Mouse (Mus musculus): Measurements from ENCODE around the gene She. TPM values are rescaled to one million over a fixed set of nuclear protein-coding genes. Genes with fewer than 3 reads are reported as not detected.
A peak's percentile ranks its signal among the peaks of the same experiment; 100 is the strongest.

Gene She
- polyA plus RNA-seq, 1 experiment from 2014 or later, result 2.3 TPM

DNA sequence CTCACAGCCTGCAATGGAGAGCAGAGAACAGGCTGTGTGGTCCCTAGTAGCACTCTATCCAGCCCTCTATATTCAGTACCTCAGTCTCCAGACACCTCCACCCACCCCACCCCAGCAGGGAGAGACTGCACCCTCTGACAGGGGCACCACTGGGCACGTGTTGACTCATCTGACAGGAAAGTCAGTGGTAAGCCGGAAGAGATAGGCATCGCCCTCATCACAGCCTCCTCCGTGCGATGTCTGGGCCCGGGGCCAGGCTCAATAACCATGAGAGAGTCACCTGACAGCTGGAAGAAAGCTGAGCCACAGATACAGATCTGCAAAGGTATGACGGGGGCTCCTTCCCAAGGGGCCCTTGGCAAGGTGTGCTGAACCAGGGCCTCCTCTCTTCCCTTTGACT, 41.0 kb downstream of the She start:
- 44% methylated on average over 7 of the region's 7 CpGs for WGBS

DNA sequence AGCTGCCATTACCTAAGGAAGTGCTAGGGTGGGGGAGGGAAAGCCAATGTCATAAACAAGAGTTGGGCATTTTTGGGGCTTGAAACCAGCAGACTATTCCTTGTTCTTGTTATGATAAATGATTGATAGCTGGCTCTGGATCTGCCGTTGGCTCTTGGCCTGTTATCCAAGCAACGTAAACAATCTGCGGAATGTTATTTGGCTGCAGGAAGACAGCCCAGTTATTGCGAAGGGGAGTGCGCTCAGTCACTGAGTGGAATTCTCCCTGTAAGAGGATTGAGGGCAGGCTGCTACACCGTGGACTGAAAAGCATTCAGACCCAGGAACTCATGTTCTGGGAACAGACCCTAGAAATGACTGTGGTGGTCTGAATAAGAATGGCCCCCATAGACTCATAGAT, 41.5 kb downstream of the She start:
- Histone ChIP-seq H3K4me1 (ENCODE audit: control insufficient read depth, insufficient read depth, low read length) (peaks cover 18% of the 10 kb centered on the region), H3K36me3 (ENCODE audit: control insufficient read depth, insufficient read depth, low read length) (peaks cover 3% of the 10 kb centered on the region; the same call in 1 of the 2 replicates), H3K9ac (ENCODE audit: low read depth, low read length) (no peak overlapping the region), H3K4me2 (ENCODE audit: low read depth, low read length) (no peak overlapping the region), H3K27me3 (replicated peaks; ENCODE audit: control insufficient read depth, insufficient read depth, low read length) (no peaks in the 10 kb centered on the region), H3K4me3 (ENCODE audit: low read length) (no peak overlapping the region), H3K27ac (ENCODE audit: low read length) (peak overlapping the region; percentile 53; the same call in 1 of the 2 replicates), H3K9me3 (ENCODE audit: control insufficient read depth, low read length) (no peaks in the 10 kb centered on the region)
- WGBS, result 32% methylated on average over 6 of the region's 6 CpGs
- peak; percentile 49 for ATAC-seq

More for the DNA sequence above, 41.0 kb downstream of the She start:
- Histone ChIP-seq H3K36me3 (ENCODE audit: control insufficient read depth, insufficient read depth, low read length) (peaks cover 3% of the 10 kb centered on the region; the same call in 1 of the 2 replicates), H3K9me3 (ENCODE audit: control insufficient read depth, low read length) (no peaks in the 10 kb centered on the region), H3K27ac (ENCODE audit: low read length) (peak overlapping the region; percentile 53), H3K9ac (ENCODE audit: low read depth, low read length) (no peak overlapping the region), H3K4me2 (ENCODE audit: low read depth, low read length) (no peak overlapping the region), H3K4me3 (ENCODE audit: low read length) (no peak overlapping the region), H3K27me3 (replicated peaks; ENCODE audit: control insufficient read depth, insufficient read depth, low read length) (no peaks in the 10 kb centered on the region), H3K4me1 (ENCODE audit: control insufficient read depth, insufficient read depth, low read length) (peaks cover 18% of the 10 kb centered on the region)
- peak; percentile 45 for ATAC-seq

DNA sequence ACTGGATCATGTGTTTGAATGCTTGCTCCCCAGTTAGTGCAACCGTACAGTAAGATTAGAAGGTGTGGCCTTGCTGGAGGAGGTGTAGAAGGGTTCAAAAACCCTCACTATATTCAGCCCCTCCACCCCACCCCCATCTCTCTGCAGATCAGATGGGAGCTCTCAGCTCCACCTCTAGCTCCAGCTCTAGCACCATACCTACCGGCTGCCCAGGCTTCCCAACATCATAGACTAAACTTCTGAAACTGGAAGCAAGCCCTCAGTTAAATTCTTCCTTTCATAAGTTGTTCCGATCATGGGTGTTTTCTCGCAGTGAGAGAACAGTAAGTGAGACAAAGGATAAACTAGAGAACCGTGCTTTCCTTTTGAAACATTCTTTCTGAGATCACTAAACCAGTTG, 42.9 kb downstream of the She start:
- 89% methylated on average over 5 of the region's 5 CpGs for WGBS
- H3K4me1 ChIP-seq (ENCODE audit: control insufficient read depth, insufficient read depth, low read length), result peaks cover 13% of the 10 kb centered on the region
- no peak overlapping the region for H3K4me3 ChIP-seq (ENCODE audit: low read length)
- H3K36me3 ChIP-seq (ENCODE audit: control insufficient read depth, insufficient read depth, low read length), result peaks cover 3% of the 10 kb centered on the region; the same call in 1 of the 2 replicates
- H3K4me2 ChIP-seq (ENCODE audit: low read depth, low read length), result no peak overlapping the region
- no peak for ATAC-seq
- H3K9me3 ChIP-seq (ENCODE audit: control insufficient read depth, low read length), result no peaks in the 10 kb centered on the region
- H3K27ac ChIP-seq (ENCODE audit: low read length), result peak overlapping the region; percentile 71
- H3K27me3 ChIP-seq (replicated peaks; ENCODE audit: control insufficient read depth, insufficient read depth, low read length), result no peaks in the 10 kb centered on the region
- H3K9ac ChIP-seq (ENCODE audit: low read depth, low read length), result no peak overlapping the region

- peak overlapping the region; percentile 71 for H3K27ac ChIP-seq (ENCODE audit: low read length)
- H3K9ac ChIP-seq (ENCODE audit: low read depth, low read length), result no peak overlapping the region
- H3K9me3 ChIP-seq (ENCODE audit: control insufficient read depth, low read length), result no peaks in the 10 kb centered on the region
- H3K27me3 ChIP-seq (replicated peaks; ENCODE audit: control insufficient read depth, insufficient read depth, low read length), result no peaks in the 10 kb centered on the region
- H3K4me1 ChIP-seq (ENCODE audit: control insufficient read depth, insufficient read depth, low read length), result peaks cover 12% of the 10 kb centered on the region
- H3K4me3 ChIP-seq (ENCODE audit: low read length), result no peak overlapping the region
- WGBS, result 54% methylated on average over 9 of the region's 9 CpGs
- no peak overlapping the region for H3K4me2 ChIP-seq (ENCODE audit: low read depth, low read length)
- H3K36me3 ChIP-seq (ENCODE audit: control insufficient read depth, insufficient read depth, low read length), result peaks cover 3% of the 10 kb centered on the region; the same call in 1 of the 2 replicates
- ATAC-seq, result no peak
These were observed 43.9 kb downstream of the She start for GRCm38 (mm10) chr3:89875021-89875420.

DNA sequence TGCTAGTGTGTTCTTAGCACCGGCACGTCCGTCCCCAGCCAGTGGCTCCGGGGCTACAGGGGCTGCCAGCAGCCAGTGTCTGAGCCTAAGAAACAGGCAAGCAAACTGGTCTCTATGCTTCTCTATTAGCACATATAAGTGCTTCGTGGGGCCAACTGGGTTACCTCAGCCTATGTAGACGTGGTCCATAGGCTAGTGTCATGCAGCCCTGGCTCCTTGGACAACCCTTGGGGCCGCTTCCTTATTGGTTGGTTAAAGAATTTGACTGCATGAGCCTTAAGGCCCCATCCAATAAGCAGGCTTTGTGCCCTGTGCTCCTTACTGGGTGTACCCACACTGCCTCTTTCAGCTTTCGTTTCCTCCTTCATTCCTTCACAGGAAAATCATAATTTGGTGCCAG, 44.6 kb downstream of the She start:
- no peaks in the 10 kb centered on the region for H3K9me3 ChIP-seq (ENCODE audit: control insufficient read depth, low read length)
- H3K36me3 ChIP-seq (ENCODE audit: control insufficient read depth, insufficient read depth, low read length), result peaks cover 3% of the 10 kb centered on the region; the same call in 1 of the 2 replicates
- no peak overlapping the region for H3K4me2 ChIP-seq (ENCODE audit: low read depth, low read length)
- no peak overlapping the region for H3K4me3 ChIP-seq (ENCODE audit: low read length)
- no peak overlapping the region for H3K9ac ChIP-seq (ENCODE audit: low read depth, low read length)
- peak overlapping the region; percentile 41; the same call in 1 of the 2 replicates for H3K27ac ChIP-seq (ENCODE audit: low read length)
- no peak for ATAC-seq
- 85% methylated on average over 8 of the region's 8 CpGs for WGBS
- H3K27me3 ChIP-seq (replicated peaks; ENCODE audit: control insufficient read depth, insufficient read depth, low read length), result no peaks in the 10 kb centered on the region
- peaks cover 10% of the 10 kb centered on the region for H3K4me1 ChIP-seq (ENCODE audit: control insufficient read depth, insufficient read depth, low read length)

- H3K4me1 ChIP-seq (ENCODE audit: control insufficient read depth, insufficient read depth, low read length), result peaks cover 5% of the 10 kb centered on the region; the same call in 1 of the 2 replicates
- 67% methylated on average over 4 of the region's 4 CpGs for WGBS
- H3K27me3 ChIP-seq (replicated peaks; ENCODE audit: control insufficient read depth, insufficient read depth, low read length), result no peaks in the 10 kb centered on the region
- no peaks in the 10 kb centered on the region for H3K9me3 ChIP-seq (ENCODE audit: control insufficient read depth, low read length)
- no peak overlapping the region for H3K4me3 ChIP-seq (ENCODE audit: low read length)
- H3K36me3 ChIP-seq (ENCODE audit: control insufficient read depth, insufficient read depth, low read length), result peaks cover 3% of the 10 kb centered on the region; the same call in 1 of the 2 replicates
- ATAC-seq, result no peak
- no peak overlapping the region for H3K4me2 ChIP-seq (ENCODE audit: low read depth, low read length)
- peak overlapping the region; percentile 18; the same call in 1 of the 2 replicates for H3K27ac ChIP-seq (ENCODE audit: low read length)
- no peak overlapping the region for H3K9ac ChIP-seq (ENCODE audit: low read depth, low read length)
These were observed 45.3 kb downstream of the She start for GRCm38 (mm10) chr3:89876469-89876868.

GRCm38 (mm10) chr3:89877129-89877528, 46.0 kb downstream of the She start:
- ATAC-seq, result no peak
- H3K27ac ChIP-seq (ENCODE audit: low read length), result 0 out of 2 replicates have a peak overlapping the region, but pooled peaks have one; percentile 18
- no peaks in the 10 kb centered on the region for H3K27me3 ChIP-seq (replicated peaks; ENCODE audit: control insufficient read depth, insufficient read depth, low read length)
- peaks cover 3% of the 10 kb centered on the region; the same call in 1 of the 2 replicates for H3K36me3 ChIP-seq (ENCODE audit: control insufficient read depth, insufficient read depth, low read length)
- H3K4me1 ChIP-seq (ENCODE audit: control insufficient read depth, insufficient read depth, low read length), result peaks cover 3% of the 10 kb centered on the region; the same call in 1 of the 2 replicates
- H3K9me3 ChIP-seq (ENCODE audit: control insufficient read depth, low read length), result no peaks in the 10 kb centered on the region
- H3K4me2 ChIP-seq (ENCODE audit: low read depth, low read length), result no peak overlapping the region
- WGBS, result 84% methylated on average over 8 of the region's 8 CpGs
- no peak overlapping the region for H3K4me3 ChIP-seq (ENCODE audit: low read length)
- H3K9ac ChIP-seq (ENCODE audit: low read depth, low read length), result no peak overlapping the region

DNA sequence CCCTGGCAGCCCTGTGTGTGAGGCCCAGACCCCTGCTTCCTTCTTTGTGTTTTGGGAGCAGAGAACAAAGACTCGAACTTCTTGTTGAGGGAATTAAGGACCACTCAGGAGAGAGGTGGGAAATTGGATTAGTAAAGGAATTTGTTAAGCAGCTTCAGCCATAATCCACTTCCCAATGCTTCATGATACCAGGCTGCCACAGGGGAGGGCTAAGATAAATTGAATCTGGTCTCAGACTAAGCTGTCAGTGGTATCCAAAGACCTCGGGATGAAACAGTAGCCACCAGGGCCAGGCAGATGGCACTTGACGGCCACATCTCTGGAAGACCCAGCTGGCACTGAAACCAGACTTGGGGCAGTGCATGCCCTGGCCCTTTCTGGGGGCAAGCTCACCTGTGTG, 47.3 kb downstream of the She start:
- no peaks in the 10 kb centered on the region for H3K4me1 ChIP-seq (ENCODE audit: control insufficient read depth, insufficient read depth, low read length)
- H3K4me3 ChIP-seq (ENCODE audit: low read length), result no peak overlapping the region
- no peak overlapping the region for H3K9ac ChIP-seq (ENCODE audit: low read depth, low read length)
- no peak overlapping the region for H3K4me2 ChIP-seq (ENCODE audit: low read depth, low read length)
- H3K36me3 ChIP-seq (ENCODE audit: control insufficient read depth, insufficient read depth, low read length), result no peaks in the 10 kb centered on the region
- no peak for ATAC-seq
- 54% methylated on average over 3 of the region's 3 CpGs for WGBS
- H3K27ac ChIP-seq (ENCODE audit: low read length), result no peak overlapping the region
- no peaks in the 10 kb centered on the region for H3K9me3 ChIP-seq (ENCODE audit: control insufficient read depth, low read length)
- no peaks in the 10 kb centered on the region for H3K27me3 ChIP-seq (replicated peaks; ENCODE audit: control insufficient read depth, insufficient read depth, low read length)

GRCm38 (mm10) chr3:89879326-89879725, 48.2 kb downstream of the She start:
- Histone ChIP-seq H3K36me3 (ENCODE audit: control insufficient read depth, insufficient read depth, low read length) (no peaks in the 10 kb centered on the region), H3K27me3 (replicated peaks; ENCODE audit: control insufficient read depth, insufficient read depth, low read length) (no peaks in the 10 kb centered on the region), H3K9me3 (ENCODE audit: control insufficient read depth, low read length) (no peaks in the 10 kb centered on the region), H3K9ac (ENCODE audit: low read depth, low read length) (no peak overlapping the region), H3K4me2 (ENCODE audit: low read depth, low read length) (no peak overlapping the region), H3K4me1 (ENCODE audit: control insufficient read depth, insufficient read depth, low read length) (no peaks in the 10 kb centered on the region), H3K27ac (ENCODE audit: low read length) (no peak overlapping the region), H3K4me3 (ENCODE audit: low read length) (no peak overlapping the region)
- WGBS, result 61% methylated on average over 3 of the region's 3 CpGs
- ATAC-seq, result no peak
